Mouse (Mus musculus): ENCODE data around the gene Spaca5. TPM values are rescaled to one million over a fixed set of nuclear protein-coding genes. Genes with fewer than 3 reads are reported as not detected.

Gene Spaca5
- total RNA-seq (2023), result not detected

GRCm38 (mm10) chrX:21068106-21068505, at the start of gene Spaca5:
Gene Spaca5 (plus strand): TSS chrX:21068406.

GRCm38 (mm10) chrX:21061866-21062543, 6.2 kb upstream of the Spaca5 start, which contains the start of gene Zfp182:
Gene Zfp182 (minus strand): TSS chrX:21062316.

GRCm38 (mm10) chrX:21088983-21089866, 21.0 kb downstream of the Spaca5 start, which contains the start of gene Zfp300:
Gene Zfp300 (minus strand): TSS chrX:21089527.

GRCm38 (mm10) chrX:21115520-21115919, 47.3 kb downstream of the Spaca5 start, which contains the start of gene Ssxa1:
Gene Ssxa1 (plus strand): TSS chrX:21115820.

Other genes starting within 250 kb of the Spaca5 start
- under 1 TPM; 0.68 to 0.93 TPM for gene Timp1, start 198.2 kb upstream of the Spaca5 start, total RNA-seq (2023)
- under 1 TPM in 1 of 2 experiments, not detected in 1; 0.32 TPM for gene Syn1, start 147.4 kb upstream of the Spaca5 start, total RNA-seq (2023)
- 10 to 100 TPM; 18.5 to 18.9 TPM for gene Cfp, start 136.9 kb upstream of the Spaca5 start, total RNA-seq (2023)
- gene Elk1, start 117.8 kb upstream of the Spaca5 start, total RNA-seq (2023), result 10 to 100 TPM; 20.9 to 23.2 TPM
- gene Uxt, start 106.4 kb upstream of the Spaca5 start, total RNA-seq (2023), result 10 to 100 TPM; 35.3 to 40.3 TPM
- 10 to 100 TPM; 25.6 to 28.9 TPM for gene Zfp182, start 6.1 kb upstream of the Spaca5 start, total RNA-seq (2023)
- 1 to 10 TPM; 1.3 to 2.1 TPM for gene Zfp300, start 21.1 kb downstream of the Spaca5 start, total RNA-seq (2023)
- gene Ssxa1, start 47.4 kb downstream of the Spaca5 start, total RNA-seq (2023), result not detected
- not detected for gene Gm21876, start 107.2 kb downstream of the Spaca5 start, total RNA-seq (2023)

All from T-cell, adult 66 days (primary cell).